Mouse (Mus musculus): ENCODE data around the gene Nedd9. TPM values are rescaled to one million over a fixed set of nuclear protein-coding genes. Genes with fewer than 3 reads are reported as not detected.

Gene Nedd9
- polyA plus RNA-seq, 1 experiment from 2014 or later, result 4.0 TPM

DNA sequence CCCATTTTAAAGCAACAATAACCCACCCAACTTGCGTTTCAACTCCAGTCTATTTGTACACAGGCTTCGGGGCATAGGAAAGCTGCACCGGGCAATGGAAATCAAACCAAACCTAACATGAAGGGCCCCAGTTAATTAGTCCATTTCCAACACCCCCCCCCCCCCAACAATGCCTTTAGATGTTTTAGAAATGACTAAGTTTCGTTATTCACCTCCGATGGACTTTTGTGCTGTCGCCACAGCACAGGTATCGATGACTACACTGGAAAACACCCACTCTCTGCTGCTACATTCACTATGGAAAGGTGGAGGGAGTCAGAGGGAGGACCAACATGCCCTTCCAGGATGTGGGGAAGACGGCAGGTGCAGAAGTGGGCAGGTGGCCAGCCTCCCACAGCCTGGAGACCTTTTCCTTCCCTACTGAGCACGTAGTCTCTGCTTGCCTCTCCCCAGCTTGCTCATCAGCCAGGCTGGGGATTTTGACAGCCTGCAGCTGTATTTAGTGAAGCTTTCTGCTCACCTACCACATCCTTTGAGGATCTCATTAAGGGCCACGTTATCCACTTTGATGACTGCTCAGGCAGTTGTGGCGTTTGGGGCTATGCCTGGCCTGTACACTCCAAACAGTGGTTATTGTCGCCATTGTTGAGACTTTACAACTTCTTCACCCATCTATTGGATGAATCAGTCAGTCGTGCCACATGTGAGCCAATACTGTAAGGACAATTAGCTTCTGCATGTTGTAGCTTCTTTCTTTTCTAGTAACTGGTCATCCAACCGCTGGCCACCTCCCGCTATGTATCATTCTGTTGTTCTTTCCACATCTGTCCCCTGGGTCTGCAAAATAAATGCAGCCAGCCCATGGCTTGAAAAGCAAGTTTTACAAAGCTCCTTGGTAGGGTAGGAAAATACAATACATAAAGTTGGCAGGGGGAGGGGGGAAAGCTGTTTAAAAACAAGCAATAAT lies 33.7 kb downstream of the Nedd9 start:
- no peaks in the 10 kb centered on the region for H3K9me3 ChIP-seq (replicated peaks)
- 72% methylated on average over 15 of the region's 15 CpGs for WGBS (ENCODE audit: insufficient replicate concordance)
- no peak overlapping the region for H3K27ac ChIP-seq (replicated peaks)
- H3K4me1 ChIP-seq (replicated peaks), result no peaks in the 10 kb centered on the region
- no peak overlapping the region for H3K4me2 ChIP-seq
- H3K36me3 ChIP-seq (replicated peaks), result no peaks in the 10 kb centered on the region
- no peak overlapping the region for H3K4me3 ChIP-seq (replicated peaks)
- no peak for ATAC-seq (ENCODE audit: insufficient read depth)
- no peaks in the 10 kb centered on the region for H3K27me3 ChIP-seq
- no peak overlapping the region for H3K9ac ChIP-seq

DNA sequence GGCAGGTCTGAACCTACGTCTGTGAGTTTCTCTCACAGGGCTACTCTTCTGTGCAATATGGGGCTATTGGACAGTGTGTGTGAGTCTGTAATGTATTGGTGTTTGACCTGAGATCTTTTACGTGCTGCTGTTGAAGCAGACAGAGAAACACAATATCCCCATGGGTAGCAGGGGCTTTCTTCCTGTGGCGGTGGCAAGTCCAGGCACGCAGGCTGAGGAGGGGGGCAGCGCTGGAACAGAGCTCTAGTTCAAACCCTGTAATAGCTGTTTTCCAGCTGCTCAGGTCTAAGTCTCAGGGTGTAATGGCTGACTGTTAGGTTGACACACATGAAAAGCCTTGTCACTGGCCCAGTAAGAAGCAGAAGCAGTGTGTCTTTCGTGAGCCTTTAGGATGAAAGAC lies 36.3 kb downstream of the Nedd9 start:
- Histone ChIP-seq H3K27me3 (no peaks in the 10 kb centered on the region), H3K27ac (replicated peaks) (no peak overlapping the region), H3K4me1 (replicated peaks) (no peaks in the 10 kb centered on the region), H3K9me3 (replicated peaks) (no peaks in the 10 kb centered on the region), H3K9ac (no peak overlapping the region), H3K4me3 (replicated peaks) (no peak overlapping the region), H3K36me3 (replicated peaks) (no peaks in the 10 kb centered on the region), H3K4me2 (no peak overlapping the region)
- WGBS (ENCODE audit: insufficient replicate concordance), result 66% methylated on average over 6 of the region's 6 CpGs
- ATAC-seq (ENCODE audit: insufficient read depth), result no peak

DNA sequence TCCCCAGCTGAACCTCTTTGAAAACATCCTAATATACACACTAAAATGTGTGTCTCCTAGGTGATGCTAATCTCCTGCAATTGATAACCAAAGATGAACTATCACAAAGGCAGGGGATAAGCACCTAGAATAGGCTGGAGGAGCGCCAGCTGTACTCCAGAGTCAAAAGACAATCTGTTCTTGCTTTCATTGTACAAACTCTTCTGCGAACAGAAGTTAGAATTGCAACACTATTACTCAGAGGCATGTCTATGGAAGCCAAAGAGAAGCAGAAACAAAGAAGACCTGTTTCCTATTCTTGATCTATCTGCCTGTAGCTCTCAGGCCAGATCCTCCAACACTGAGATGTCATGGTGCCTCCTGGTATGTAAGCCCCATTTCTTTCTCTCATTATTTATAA lies 38.0 kb downstream of the Nedd9 start:
- H3K4me1 ChIP-seq (replicated peaks), result no peaks in the 10 kb centered on the region
- 48% methylated on average over 2 of the region's 2 CpGs for WGBS (ENCODE audit: insufficient replicate concordance)
- no peaks in the 10 kb centered on the region for H3K36me3 ChIP-seq (replicated peaks)
- no peak for ATAC-seq (ENCODE audit: insufficient read depth)
- H3K27ac ChIP-seq (replicated peaks), result no peak overlapping the region
- no peak overlapping the region for H3K4me3 ChIP-seq (replicated peaks)
- H3K9ac ChIP-seq, result no peak overlapping the region
- no peaks in the 10 kb centered on the region for H3K9me3 ChIP-seq (replicated peaks)
- no peak overlapping the region for H3K4me2 ChIP-seq
- H3K27me3 ChIP-seq, result no peaks in the 10 kb centered on the region

DNA sequence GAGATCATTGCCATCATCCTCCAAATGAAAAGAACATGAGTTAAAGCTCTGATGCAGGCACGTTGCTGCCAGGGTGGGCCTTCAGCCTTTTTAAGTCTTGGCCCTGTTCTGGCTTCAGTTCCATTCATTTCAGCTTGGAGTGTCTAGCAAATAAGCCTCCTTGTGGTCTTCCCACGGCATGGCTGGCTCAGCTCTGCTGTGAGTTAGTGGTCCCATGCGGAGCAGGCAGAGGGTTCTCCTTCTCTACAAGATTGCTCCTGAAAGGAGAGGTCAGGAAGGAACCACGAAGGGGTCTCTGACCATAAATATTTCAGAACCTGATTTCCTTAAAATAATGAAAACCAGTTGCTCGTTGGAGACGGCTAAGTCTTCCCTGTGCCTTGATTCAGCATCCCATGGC lies 40.0 kb downstream of the Nedd9 start:
- H3K9me3 ChIP-seq (replicated peaks), result no peaks in the 10 kb centered on the region
- no peaks in the 10 kb centered on the region for H3K27me3 ChIP-seq
- H3K9ac ChIP-seq, result no peak overlapping the region
- H3K27ac ChIP-seq (replicated peaks), result no peak overlapping the region
- no peak overlapping the region for H3K4me2 ChIP-seq
- no peaks in the 10 kb centered on the region for H3K36me3 ChIP-seq (replicated peaks)
- ATAC-seq (ENCODE audit: insufficient read depth), result no peak
- no peaks in the 10 kb centered on the region for H3K4me1 ChIP-seq (replicated peaks)
- WGBS (ENCODE audit: insufficient replicate concordance), result 49% methylated on average over 6 of the region's 6 CpGs
- H3K4me3 ChIP-seq (replicated peaks), result no peak overlapping the region

DNA sequence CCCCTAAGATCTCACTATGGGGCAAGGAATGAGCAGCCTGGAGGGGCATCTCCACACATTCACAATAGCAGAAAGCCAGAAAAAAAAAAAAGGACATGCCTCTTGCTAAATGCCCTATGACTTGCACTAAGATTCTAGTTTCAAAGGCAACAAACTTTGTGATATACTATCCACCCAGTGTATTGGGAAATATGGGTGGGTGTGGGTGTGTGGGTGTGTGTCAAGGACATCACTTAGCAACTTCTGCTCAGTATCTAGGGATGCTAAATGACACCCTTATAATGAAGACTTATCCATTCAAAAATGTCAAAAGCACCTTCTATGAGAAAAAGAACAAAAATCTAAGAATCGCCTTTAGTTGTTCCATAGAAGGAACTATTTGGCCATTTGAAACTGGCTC lies 40.6 kb downstream of the Nedd9 start:
- Histone ChIP-seq H3K9ac (no peak overlapping the region), H3K4me1 (replicated peaks) (no peaks in the 10 kb centered on the region), H3K9me3 (replicated peaks) (no peaks in the 10 kb centered on the region), H3K27ac (replicated peaks) (no peak overlapping the region), H3K4me3 (replicated peaks) (no peak overlapping the region), H3K4me2 (no peak overlapping the region), H3K27me3 (no peaks in the 10 kb centered on the region), H3K36me3 (replicated peaks) (no peaks in the 10 kb centered on the region)
- whole genome bisulfite sequencing (ENCODE audit: insufficient replicate concordance), result 70% methylated on average over 1 of the region's 1 CpGs
- no peak for ATAC-seq (ENCODE audit: insufficient read depth)

DNA sequence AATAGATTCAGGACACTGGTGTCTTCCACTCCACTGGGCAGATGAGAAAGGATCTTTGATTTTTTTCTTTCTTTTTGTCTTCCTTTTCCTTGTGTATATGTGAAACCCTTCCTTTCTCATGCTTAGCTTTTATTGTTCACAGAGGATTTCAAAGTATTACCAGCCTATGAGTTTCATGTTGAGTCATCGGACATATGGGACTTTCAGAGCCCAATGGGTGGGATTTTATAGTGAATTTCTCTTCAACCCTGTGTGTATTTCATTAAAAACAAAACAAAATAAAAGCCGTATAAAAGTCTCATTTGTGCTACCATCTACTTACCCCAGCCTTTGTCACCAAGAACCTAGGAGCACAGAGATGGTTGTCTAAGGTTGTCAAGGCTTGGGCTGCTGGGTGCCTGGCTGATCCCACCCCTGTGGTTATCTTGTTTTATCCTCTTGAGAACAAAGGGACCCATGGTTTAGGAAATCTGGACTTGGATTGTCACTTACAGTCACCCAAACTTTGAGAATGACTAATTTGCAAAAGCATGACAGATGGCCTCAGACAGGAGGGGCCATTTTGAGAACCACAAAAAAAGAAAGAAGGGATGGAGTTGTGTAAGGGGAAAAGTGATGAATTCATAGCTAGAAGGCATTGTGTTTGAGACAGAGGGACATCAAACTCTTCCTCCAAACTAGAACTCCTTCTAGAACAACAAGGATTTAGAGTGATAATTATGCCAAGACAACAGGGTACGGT lies 41.9 kb downstream of the Nedd9 start:
- no peaks in the 10 kb centered on the region for H3K4me1 ChIP-seq (replicated peaks)
- no peak overlapping the region for H3K27ac ChIP-seq (replicated peaks)
- H3K9ac ChIP-seq, result no peak overlapping the region
- H3K4me2 ChIP-seq, result no peak overlapping the region
- 67% methylated on average over 3 of the region's 3 CpGs for WGBS (ENCODE audit: insufficient replicate concordance)
- no peaks in the 10 kb centered on the region for H3K36me3 ChIP-seq (replicated peaks)
- no peak for ATAC-seq (ENCODE audit: insufficient read depth)
- H3K4me3 ChIP-seq (replicated peaks), result no peak overlapping the region
- no peaks in the 10 kb centered on the region for H3K27me3 ChIP-seq
- no peaks in the 10 kb centered on the region for H3K9me3 ChIP-seq (replicated peaks)

DNA sequence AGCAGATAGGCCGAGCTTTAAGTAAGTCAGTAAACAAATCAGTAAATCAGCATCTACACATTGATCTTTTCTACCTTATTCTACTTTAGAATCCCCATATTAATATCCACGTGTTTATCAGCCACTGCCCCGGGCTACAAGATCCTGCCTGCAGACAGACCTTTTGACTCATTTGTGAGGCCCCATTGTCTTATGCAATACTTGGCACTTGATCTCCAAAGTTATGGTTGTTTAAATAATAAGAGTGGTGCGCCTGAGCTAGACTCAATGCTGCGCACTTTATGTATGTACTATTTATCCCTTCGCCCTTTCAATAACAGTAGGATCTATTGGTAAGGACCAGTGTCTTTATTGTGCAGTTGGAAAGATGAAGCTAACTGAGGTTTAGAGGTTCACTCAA lies 42.9 kb downstream of the Nedd9 start:
- Histone ChIP-seq H3K9ac (no peak overlapping the region), H3K9me3 (replicated peaks) (no peaks in the 10 kb centered on the region), H3K36me3 (replicated peaks) (no peaks in the 10 kb centered on the region), H3K27me3 (no peaks in the 10 kb centered on the region), H3K4me2 (no peak overlapping the region), H3K4me1 (replicated peaks) (no peaks in the 10 kb centered on the region), H3K27ac (replicated peaks) (no peak overlapping the region), H3K4me3 (replicated peaks) (no peak overlapping the region)
- WGBS (ENCODE audit: insufficient replicate concordance), result 72% methylated on average over 6 of the region's 6 CpGs
- ATAC-seq (ENCODE audit: insufficient read depth), result no peak

DNA sequence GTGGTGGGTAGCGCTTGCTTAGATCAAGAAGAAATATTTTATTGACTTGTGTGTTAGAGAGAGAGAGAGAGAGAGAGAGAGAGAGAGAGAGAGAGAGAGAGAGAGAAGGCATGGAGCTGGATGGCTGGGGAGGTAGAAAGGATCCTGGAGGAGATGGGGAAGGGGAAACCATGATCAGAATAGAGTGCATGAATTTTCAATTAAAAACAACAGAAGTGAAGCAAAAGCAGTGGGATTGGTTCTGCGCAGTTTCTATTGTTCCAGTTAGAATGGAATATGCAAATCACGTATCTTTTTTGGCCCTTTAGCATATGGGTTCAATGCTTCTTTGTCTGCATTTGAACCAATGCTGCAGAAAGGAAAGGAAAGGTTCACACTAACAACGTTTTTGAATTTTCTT lies 45.0 kb downstream of the Nedd9 start:
- Histone ChIP-seq H3K36me3 (replicated peaks) (no peaks in the 10 kb centered on the region), H3K9me3 (replicated peaks) (no peaks in the 10 kb centered on the region), H3K9ac (no peak overlapping the region), H3K4me2 (no peak overlapping the region), H3K27me3 (no peaks in the 10 kb centered on the region), H3K4me1 (replicated peaks) (no peaks in the 10 kb centered on the region), H3K27ac (replicated peaks) (no peak overlapping the region), H3K4me3 (replicated peaks) (no peak overlapping the region)
- no peak for ATAC-seq (ENCODE audit: insufficient read depth)
- 69% methylated on average over 4 of the region's 4 CpGs for WGBS (ENCODE audit: insufficient replicate concordance)

DNA sequence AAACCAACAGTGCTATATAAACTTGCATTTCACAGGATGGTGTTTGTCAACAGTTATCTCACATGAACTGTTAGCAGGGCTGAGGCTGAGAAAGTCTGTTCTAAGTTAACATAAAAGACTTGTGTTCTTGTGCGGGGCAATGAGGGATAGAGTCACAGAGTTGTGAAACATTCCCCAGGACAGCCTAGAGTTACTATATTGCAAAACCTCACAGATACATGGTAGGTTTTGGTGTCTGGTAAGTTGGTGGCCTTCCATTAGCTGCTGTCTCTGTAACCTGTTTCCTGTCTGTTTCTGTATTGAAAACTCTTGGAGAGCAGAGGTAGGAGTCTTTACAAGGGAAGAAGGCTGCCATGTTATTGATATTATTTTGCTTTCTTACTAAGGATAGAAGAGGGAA lies 47.0 kb downstream of the Nedd9 start:
- Histone ChIP-seq H3K9ac (no peak overlapping the region), H3K4me2 (no peak overlapping the region), H3K27me3 (no peaks in the 10 kb centered on the region), H3K9me3 (replicated peaks) (no peaks in the 10 kb centered on the region), H3K4me1 (replicated peaks) (no peaks in the 10 kb centered on the region), H3K4me3 (replicated peaks) (no peak overlapping the region), H3K36me3 (replicated peaks) (no peaks in the 10 kb centered on the region), H3K27ac (replicated peaks) (no peak overlapping the region)
- WGBS (ENCODE audit: insufficient replicate concordance), result 37% methylated on average over 1 of the region's 1 CpGs
- no peak for ATAC-seq (ENCODE audit: insufficient read depth)

DNA sequence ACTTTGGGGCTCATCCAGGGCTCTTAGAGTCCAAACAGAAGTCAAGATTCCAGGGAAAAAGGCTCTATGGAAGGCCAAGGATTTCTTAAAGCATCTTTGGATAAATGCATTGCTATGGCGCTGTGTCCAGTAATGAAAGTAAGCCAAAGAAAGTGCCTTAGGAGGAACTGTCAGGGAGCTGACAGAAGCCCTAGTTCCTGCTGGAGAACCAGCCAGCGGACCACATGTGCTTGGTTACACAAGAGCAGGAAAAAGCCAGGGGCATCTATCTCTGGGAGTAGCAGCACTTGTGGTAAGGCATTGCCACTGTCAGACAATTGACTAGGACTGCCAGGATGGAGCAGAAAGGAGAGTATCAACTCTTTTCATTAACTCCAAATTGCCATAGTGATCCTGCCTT lies 49.8 kb downstream of the Nedd9 start:
- Histone ChIP-seq H3K4me3 (replicated peaks) (no peak overlapping the region), H3K36me3 (replicated peaks) (no peaks in the 10 kb centered on the region), H3K4me2 (no peak overlapping the region), H3K9me3 (replicated peaks) (no peaks in the 10 kb centered on the region), H3K27me3 (no peaks in the 10 kb centered on the region), H3K4me1 (replicated peaks) (no peaks in the 10 kb centered on the region), H3K9ac (no peak overlapping the region), H3K27ac (replicated peaks) (no peak overlapping the region)
- WGBS (ENCODE audit: insufficient replicate concordance), result 35% methylated on average over 2 of the region's 2 CpGs
- no peak for ATAC-seq (ENCODE audit: insufficient read depth)

DNA sequence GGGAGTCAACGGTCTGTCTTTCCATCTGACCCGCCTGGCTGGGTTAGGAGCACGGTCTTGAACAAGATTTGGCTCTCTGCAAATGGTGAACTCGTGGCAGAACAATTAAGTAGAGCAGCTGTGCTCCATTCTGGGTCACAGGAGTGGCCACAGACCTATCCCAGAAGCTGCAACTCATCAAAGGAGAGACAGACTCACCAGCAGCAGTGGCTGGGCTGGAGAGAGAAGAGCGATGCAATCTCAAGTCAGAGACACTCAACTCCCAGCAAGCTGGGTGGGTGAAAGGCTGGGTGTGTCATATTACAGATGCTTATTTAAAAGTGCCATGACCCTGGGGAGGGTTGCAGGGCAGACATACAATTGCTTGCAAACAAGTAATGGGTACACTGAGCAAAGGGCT lies 50.4 kb downstream of the Nedd9 start:
- 63% methylated on average over 5 of the region's 5 CpGs for WGBS (ENCODE audit: insufficient replicate concordance)
- no peaks in the 10 kb centered on the region for H3K36me3 ChIP-seq (replicated peaks)
- H3K4me1 ChIP-seq (replicated peaks), result no peaks in the 10 kb centered on the region
- H3K27me3 ChIP-seq, result no peaks in the 10 kb centered on the region
- ATAC-seq (ENCODE audit: insufficient read depth), result no peak
- no peak overlapping the region for H3K9ac ChIP-seq
- H3K9me3 ChIP-seq (replicated peaks), result no peaks in the 10 kb centered on the region
- no peak overlapping the region for H3K4me3 ChIP-seq (replicated peaks)
- no peak overlapping the region for H3K27ac ChIP-seq (replicated peaks)
- H3K4me2 ChIP-seq, result no peak overlapping the region
